Mouse (Mus musculus): ENCODE results near the gene C1ql2.

The C1ql2 gene
- long read RNA-seq, experiment 1, partial matches to known transcripts: 0 of 1 reads
- long read RNA-seq, experiment 1, other reads (novel, unspliced or antisense): 0 of 1 reads
- long read RNA-seq, experiment 2: 0 reads

DNA sequence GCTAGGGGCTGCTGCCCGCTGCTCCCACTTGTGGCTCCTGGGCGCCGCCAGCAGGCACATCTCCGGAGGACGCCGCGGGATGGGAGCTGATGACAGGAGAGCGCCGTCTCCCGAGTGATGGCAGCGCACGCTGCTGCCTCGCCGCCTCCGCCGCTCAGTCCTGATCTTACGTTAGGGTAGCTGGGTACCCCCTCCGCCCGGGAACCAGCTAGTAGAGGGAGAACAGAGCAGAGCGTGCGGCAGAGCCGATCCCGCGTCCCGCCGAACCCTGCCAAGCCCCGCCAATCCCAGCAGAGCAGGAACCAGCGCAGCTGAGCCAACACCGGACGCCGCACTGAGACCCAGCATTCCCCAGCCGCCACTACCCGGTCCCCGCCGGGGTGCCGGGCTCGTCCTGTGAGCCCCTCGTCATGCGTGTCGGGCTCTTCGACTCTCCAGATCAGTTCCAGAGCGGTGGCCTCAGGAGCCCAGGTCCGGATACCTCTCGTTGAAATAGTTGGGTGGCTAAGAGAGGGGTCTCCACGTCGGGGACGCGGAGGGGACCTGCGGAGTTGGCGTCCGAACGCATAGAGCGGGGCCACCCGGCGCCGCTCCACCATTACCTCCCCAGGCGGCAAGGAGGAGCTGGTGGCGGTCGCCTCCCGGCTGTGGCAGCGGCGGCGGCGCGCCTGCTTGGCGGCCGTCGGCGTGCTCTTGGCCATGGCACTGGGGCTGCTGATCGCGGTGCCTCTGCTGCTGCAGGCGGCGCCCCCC lies at the start of gene C1ql2:
Gene C1ql2 (plus strand): TSS at position 164 of the 753 bp plus-strand sequence.
- intact Hi-C loops (cut with DNase I): no loop called here

DNA sequence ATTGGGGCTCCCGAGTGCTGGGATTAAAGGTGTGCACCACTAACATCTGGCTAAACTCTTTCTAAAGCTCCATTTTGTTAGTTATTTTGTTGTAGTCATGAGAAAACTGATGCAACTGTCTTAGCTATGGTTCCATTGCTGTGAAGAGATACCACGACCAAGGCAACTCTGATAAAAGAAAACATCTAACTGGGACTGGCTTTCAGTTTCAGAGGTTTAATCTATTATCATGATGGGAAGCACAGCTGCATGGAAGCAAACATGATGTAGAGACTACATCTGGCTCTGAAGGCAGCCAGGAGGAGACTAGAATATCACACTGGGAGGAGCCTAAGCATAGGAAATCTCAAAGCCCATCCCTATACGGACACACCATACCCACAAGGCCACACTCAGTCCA lies 48.7 kb upstream of the C1ql2 start:
- intact Hi-C loops (cut with DNase I): no loop called here

DNA sequence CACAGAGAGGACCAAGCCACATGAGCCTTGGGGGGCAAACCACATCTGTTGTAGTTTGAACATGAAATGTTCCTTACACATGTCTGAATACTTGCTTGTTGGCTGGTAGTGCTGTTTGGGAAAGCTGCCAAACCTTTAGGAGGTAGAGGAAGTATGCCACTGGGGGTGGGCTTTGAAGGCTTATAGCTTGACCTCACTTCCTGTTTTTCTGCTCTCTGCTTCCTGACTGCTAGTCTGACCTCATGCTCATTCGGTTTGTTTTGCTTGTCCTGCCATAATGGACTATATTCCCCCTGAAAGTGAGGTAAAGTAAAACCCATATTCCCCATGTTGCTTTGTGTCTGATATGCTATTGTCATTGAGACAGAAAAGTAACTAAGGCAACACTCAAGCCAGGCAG lies 46.6 kb upstream of the C1ql2 start:
- intact Hi-C loops (cut with DNase I): no loop called here

DNA sequence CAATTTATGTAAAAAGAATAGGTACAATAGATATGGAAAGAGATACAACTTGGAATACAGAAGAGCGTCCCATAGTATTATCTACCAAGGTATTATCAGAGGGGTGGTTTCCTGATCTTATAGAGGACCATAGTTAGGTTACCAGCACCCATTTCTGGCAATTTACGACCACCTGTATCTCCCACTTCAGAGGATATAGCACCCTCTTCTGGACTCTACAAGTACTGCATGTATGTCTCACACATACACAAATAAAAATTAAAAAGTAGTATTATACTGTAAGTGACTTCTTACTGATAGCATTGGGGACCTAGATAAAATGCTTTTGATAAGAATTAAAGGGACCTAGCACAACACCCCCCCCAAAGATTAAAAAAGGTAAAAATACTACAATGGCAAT lies 43.4 kb upstream of the C1ql2 start:
- intact Hi-C loops (cut with DNase I): no loop called here

DNA sequence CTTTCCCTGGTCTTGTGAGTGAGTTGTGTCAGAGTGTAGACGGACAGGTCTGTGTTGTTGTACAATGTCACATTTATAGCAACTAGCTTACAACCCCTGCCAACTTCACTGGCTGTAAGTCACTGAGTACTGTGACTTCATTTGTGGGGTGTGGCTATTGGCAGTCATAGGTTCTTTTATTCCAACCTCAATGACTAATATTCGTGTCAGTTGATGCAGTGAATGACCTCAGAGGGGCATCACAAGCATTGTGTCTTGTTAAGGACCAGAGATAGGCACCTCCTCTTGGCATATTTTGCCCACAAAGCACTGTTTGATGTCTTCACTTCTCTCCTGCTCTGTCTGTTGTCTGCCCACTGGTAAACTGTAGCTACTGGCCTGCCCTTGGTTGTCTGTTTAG lies 34.6 kb upstream of the C1ql2 start:
- intact Hi-C loops (cut with DNase I): no loop called here

DNA sequence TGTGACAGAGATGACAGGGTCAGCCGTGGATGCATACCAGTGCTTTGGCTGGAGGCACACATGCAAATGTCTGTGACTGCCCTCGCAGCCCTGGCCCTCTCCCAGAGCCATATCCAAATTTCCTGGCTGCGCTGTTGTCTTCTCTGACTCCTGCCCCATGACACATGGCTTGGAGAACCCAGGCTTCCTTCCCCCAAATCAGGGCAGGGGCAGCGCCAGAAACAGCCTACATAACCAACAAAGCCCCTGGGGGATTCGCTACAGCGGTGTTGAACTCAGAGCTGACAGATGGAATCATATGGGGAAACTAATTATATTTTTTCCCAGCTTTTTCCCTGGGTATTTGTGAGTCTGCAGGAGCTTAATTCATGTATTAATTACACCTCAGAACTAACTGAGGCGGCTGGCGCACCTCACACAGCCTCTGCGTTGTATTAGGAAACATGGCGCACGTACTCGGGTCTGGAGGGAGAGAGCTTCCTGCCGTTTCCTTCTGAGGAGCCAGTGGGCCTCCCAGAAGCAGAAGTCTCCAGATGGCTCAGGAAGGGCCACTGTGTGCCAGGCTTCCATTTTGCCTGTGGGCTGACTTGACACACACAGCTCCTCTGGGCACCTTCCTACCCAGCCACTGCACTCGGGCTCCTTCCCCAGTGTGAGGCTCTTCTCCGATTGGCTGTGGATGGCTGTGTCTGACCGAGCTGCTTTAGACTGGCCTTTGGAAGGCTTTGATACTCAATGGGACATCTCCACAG lies 18.9 kb upstream of the C1ql2 start:
- intact Hi-C loops (cut with DNase I): no loop called here

DNA sequence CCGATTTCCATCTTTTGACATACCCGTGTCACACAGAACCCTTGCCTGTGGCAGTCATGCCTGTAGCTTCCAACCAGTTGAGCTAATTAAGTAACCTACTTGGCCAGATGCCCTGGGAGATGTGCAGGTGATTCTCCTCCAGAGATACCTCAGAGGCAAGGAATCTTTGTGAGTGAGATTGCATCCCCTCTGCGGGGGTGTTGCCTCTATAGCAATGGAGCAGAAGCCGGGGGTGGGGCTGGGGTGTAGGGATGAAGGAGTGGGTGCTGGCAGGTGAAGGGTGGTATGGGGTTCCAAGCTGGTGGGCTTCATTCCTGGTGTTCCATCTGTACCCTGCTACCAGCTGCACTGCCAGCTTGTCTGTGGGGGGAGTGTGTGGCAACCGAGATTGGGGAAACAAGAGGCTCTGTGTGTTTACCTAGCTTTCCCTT lies 17.2 kb upstream of the C1ql2 start:
- intact Hi-C loops (cut with DNase I): no loop called here

DNA sequence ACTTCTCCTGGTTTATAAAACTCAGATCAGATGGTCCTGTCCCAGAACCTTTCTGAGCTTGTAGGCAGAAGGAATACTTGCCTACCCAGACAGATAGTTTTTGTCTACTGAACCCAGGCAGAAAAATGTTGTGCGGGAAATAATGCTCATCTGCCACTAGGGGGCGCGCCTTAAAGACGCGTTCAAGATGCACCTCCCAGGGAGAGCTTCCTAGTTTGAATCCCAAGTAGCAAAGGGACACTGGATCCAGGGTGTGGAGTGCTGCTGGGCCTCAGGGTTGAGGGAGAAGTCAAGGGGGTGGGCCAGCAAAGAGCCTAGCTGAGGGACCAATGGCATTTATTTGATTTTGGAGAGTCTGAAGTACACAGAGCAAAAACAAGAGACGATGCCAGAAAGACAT lies 12.7 kb upstream of the C1ql2 start:
- intact Hi-C loops (cut with DNase I): loop anchor here (2.0 kb wide), 2 partner anchors 141 to 219 kb away; no protein-coding TSS in a partner anchor

DNA sequence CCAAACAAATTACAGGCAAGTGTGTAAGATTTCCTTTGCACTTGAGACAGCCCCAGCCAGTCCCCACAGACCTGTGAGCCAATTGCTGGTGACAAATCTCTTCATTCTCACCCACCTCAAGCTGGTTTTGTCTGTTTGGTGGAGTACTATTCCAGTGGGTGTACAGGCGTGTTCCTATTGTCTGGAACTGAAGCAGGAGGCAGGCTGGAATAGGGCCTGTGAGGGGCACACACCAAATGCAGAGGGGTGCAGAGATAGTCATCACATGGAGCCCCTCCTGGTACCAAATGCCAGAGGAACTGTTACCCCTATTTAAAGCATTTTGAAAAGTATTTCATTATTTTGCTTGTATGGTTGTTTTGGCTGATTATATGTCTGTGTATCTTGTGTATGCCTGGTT lies 12.2 kb upstream of the C1ql2 start:
- intact Hi-C loops (cut with DNase I): no loop called here

DNA sequence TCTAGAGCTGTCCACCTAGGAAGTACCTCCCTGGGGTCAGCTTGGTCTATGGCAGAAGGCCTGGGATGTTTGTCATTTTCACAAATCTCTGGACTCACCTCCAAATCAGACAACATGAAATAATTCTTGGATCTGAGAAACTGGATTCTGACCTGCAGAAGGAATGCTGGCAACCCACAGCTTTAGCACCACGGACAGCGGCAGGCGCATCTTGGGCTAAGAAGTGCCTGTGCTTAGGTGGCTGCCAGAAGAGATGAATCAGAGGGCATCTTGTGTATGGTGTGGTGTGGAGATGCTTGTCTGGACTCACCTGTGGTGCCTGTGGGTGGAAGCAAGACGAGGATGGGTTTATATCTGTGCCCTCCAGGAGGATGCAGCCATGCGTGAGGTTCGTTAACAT lies 8.5 kb upstream of the C1ql2 start:
- intact Hi-C loops (cut with DNase I): loop anchor here (10.0 kb wide), 1 partner anchor 137 kb away; no protein-coding TSS in a partner anchor

DNA sequence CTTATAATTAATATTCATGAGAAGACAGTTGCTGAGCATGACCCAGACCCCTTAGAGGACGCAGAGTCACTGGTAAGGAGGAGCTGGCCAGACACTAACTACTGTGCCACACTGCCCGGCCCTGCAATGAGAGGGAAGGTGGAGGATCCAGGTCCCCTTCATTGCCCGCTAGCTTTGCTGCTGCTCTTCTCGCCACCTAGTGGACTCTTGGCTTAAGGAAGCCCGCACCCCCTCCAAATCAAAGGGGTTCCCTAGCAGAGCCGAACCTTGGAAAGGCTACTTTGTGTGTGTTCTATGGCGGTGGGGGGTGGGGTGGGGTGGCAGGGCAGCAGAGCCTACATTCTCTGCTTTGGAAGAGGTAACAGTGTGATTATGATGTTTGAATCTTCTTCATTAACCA lies 2.4 kb upstream of the C1ql2 start:
- intact Hi-C loops (cut with DNase I): loop anchor here (10.0 kb wide), 1 partner anchor 143 kb away; no protein-coding TSS in a partner anchor

DNA sequence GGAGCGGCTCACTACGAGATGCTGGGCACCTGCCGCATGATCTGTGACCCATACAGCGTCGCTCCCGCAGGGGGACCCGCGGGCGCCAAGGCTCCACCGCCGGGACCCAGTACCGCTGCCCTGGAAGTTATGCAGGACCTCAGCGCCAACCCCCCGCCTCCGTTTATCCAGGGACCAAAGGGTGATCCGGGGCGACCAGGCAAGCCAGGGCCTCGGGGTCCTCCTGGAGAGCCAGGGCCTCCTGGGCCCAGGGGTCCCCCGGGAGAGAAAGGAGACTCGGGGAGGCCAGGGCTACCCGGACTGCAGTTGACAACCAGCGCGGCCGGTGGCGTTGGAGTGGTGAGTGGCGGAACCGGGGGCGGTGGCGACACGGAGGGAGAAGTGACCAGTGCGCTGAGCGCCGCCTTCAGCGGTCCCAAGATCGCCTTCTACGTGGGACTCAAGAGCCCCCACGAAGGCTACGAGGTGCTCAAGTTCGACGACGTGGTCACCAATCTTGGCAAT lies 842 bp downstream of the C1ql2 start:
- intact Hi-C loops (cut with DNase I): no loop called here

DNA sequence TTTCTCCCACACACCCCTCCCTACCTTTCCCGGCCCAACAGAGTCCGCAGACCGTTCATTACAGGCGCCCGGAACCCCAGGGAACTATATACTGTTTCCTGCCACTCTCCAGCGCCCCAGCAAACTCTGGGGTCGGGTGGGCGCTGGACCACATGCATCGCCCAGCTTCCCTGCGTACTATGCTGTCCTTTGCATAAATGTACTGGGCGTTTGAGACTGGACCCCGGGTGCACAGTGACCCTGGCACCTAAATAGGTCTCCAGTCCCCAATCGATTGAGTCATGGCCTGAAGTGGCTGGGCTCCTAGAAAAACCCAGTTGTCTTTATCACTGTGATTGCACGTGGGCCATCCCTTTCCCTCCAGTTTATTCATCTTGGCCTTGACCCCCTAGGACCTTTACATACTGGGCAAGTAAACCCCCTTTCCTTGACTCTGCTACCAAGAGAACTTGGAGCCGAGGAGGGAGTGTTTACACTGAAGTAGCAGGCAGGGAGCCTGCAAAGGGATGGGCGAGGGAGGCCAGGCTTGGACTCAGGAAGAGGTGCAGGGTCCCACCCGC lies 1.5 kb downstream of the C1ql2 start:
- intact Hi-C loops (cut with DNase I): no loop called here

DNA sequence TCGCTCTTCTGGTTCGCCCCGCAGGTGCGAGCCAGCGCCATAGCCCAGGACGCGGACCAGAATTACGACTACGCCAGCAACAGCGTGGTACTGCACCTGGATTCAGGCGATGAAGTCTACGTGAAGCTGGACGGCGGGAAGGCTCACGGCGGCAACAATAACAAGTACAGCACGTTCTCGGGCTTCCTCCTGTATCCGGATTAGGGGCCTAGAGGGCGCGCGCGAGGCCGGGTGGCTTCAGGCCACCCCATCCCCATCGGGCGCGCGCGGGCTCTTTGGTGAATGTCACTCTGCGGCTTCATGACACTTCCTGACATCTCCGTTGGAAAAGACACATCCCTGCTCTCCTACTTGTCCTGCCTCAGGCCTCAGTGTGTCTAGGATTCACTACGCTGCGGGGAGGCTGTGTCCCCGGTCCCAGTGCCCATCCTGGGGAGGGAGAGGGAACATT lies 2.0 kb downstream of the C1ql2 start:
- intact Hi-C loops (cut with DNase I): no loop called here

DNA sequence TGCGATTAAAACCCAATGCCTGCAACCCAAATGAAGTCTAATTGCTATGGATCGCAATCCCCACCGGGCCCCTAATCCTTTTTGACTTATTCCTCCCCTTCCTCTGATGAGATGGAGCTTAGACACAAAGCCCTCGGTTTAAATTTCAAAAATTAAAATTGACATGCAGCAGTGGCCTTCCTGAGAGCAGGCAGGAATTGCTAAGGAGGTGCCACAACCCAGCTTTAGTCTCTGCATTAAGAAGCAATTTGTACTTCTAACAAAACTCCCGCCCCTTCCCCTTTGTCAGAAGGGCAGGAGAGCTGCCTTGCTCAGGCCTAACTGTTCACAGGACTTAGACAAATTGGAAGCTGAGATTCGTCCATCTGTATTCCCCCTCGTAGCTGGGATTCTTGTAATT lies 4.6 kb downstream of the C1ql2 start:
- intact Hi-C loops (cut with DNase I): no loop called here

DNA sequence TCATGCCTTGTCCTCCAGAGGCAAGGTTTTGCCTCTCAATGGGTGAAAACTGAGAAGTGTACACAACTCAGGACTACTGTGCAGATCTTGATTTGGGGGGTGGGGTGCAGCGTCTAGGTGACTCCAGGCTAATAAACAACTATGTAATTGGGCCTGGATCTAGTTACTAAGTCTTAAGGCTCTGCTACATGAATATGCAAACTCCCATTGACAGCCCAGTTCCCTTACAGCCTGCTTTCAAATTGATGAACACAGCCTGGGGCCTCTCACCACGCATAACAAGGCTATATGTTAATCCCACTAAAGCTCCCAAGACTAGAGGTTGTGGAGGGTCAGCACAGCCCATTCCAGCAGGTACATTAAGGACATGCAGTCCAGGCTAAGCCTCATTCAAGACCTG lies 14.0 kb downstream of the C1ql2 start:
- intact Hi-C loops (cut with DNase I): no loop called here

DNA sequence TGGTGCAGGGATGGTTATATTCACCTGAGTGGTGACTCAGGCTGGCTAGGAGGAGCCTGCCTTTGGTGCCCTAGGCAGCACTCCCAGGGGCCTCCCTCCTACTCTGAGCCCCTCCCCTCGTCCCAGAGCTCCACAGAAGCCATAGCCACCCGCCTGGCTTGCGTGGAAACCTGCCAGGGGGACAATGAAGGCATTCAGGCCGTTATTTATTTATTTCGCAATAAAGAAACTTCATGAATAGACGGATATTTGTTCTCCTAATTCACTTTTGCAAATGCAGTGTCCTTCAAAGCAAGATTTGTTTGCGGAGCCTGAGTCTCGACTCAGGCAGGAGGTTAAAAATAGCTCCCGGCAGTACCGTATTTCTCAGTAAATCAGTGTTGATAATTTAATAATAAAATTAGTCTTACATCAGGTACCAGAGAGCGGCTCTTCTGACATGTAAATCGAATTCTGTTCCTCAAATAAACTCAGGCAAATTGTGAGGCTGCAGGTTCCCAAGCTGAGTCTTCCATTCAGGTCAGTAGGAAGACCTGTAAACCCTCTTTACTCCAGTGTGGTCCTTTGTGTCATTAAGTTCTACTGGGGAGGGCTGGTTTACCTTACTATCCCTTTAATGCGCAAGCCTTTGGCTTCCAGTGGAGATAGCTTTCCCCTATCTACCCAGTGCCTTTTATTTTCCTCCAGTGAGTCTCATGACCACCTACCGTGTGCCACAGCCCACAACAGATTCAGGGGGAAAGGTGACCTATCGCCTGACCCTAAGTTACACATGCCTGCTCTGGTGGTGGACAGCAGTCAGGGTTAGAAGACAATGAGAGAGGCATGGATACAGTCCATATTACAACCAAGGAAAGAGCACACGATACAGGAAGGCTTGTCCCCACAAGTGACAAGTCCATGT lies 17.2 kb downstream of the C1ql2 start:
- intact Hi-C loops (cut with DNase I): no loop called here

DNA sequence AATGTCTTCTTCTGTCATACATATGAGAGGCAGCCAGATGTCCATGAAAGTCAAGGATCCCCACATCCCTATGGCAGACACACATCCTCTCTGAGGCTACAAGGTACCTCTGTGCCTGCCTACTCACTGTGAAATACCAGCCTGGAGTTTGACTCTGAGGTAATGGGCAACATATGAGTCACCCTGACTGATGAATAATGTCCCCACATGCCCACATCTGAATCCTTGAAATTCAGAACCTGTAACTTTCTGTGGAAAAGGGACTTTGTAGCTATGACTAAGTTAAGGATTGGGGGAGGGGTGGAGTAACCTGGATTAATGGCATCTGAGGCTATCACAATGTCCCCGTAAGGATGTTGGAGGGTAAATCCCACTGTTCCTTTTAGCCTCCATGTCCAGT lies 23.3 kb downstream of the C1ql2 start:
- intact Hi-C loops (cut with DNase I): no loop called here

DNA sequence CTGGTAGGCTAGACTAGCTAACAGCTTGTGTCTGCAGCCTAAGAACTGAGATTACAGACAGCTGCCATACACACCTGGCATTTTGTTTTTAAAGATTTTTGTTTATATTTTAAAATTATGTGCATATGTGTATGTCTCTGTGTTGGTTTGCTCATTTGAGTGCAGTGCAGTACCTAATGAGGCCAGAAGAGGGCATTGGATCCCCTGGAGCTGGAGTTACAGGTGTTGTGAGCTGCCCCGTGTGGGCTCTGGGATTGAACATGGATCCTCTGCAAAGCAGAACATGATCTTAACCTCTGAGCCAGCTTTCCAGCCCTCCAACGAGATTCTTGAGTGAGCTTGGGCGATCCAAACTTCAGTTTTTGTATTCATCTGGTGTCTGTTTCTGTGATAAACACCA lies 27.8 kb downstream of the C1ql2 start:
- intact Hi-C loops (cut with DNase I): no loop called here

DNA sequence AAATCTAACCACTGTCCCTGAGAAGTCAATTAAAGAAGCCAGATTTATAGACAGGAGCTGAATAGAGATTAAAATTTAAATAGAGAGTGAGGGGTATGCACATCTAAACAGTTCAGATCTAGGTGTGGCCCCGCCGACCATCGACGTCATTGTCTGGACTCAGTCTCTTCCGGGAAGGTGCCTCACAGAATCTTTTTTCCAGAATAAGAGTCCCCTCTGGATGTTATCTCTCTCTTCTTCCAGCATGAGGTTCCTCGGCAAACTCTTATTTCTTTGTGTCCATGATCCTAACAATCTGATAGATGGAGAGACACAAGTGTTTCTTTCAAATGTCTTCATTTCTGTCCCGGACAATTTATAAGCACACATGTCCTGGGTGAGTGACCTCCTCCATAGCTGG lies 33.7 kb downstream of the C1ql2 start:
- intact Hi-C loops (cut with DNase I): no loop called here

DNA sequence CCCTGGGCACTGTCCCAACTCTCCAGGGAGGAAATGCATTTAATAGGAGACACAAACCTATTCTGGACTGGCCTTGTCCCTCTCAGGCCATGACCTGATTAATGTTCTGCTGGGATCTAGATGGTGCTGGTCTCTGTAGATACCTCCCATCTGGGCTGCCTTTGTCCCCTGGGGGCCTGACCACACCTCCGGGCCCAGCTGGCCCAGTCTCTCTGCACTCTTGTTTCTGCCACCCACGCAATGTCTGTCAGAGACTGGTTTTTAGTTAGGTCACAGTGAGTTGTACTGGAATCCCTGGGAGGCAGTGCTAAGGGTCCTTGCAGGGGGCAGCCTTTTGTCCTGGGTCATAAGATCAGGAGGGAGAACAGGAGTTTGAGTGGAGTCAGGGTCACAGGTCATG lies 34.5 kb downstream of the C1ql2 start:
- intact Hi-C loops (cut with DNase I): no loop called here

Measured in adrenal gland (tissue).